Mouse (Mus musculus) heart, embryonic 14.5 days (tissue): Measurements from ENCODE around the gene Ttc28. TPM values are rescaled to one million over a fixed set of nuclear protein-coding genes. Genes with fewer than 3 reads are reported as not detected.

Experiments
- ATAC-seq: fragments of 200-750 bp; cut with Nextera tagmentation; 2 replicates; pipeline ENCODE4 v1.8.0; 2017; ENCODE audit warnings: low read depth, moderate TSS enrichment; ENCODE audit not compliant: insufficient number of reproducible peaks, insufficient read depth, low FRiP score
- H3K27ac ChIP-seq, 2 experiments: fragments of 200-500 bp in 1 of 2; fragments of 300-500 bp in 1 of 2; sonication (generic) in 1 of 2; replicated peaks in 1 of 2; 2 replicates each; pipeline ENCODE4 v1.5.1; 2012 to 2014; ENCODE audit warnings: low read depth in 2 of 2, low read length in 2 of 2, control low read depth in 1 of 2, mild to moderate bottlenecking in 1 of 2, mixed read lengths in 1 of 2; ENCODE audit not compliant: control insufficient read depth in 1 of 2, insufficient read depth in 1 of 2
- H3K27me3 ChIP-seq: fragments of 300-500 bp; sonication (generic); 2 replicates; pipeline ENCODE4 v1.6.1; 2014; ENCODE audit warnings: mild to moderate bottlenecking, low read length, control low read depth; ENCODE audit not compliant: control insufficient read depth, insufficient read depth
- H3K36me3 ChIP-seq: fragments of 300-500 bp; sonication (generic); 2 replicates; pipeline ENCODE4 v1.6.1; 2014; ENCODE audit warnings: mild to moderate bottlenecking, control low read depth, low read length, mixed read lengths; ENCODE audit not compliant: control insufficient read depth, insufficient read depth
- H3K4me1 ChIP-seq, 2 experiments: fragments of 200-500 bp in 1 of 2; fragments of 300-500 bp in 1 of 2; sonication (generic) in 1 of 2; 2 replicates each; pipeline ENCODE4 v1.6.1; 2012 to 2014; ENCODE audit warnings: low read length in 2 of 2, control low read depth in 1 of 2, mixed read lengths in 1 of 2; ENCODE audit not compliant: control insufficient read depth in 2 of 2, insufficient read depth in 2 of 2
- H3K4me2 ChIP-seq: fragments of 300-500 bp; sonication (generic); 2 replicates; pipeline ENCODE4 v1.6.1; 2014; ENCODE audit warnings: mild to moderate bottlenecking, low read length
- H3K4me3 ChIP-seq, 2 experiments: fragments of 200-500 bp in 1 of 2; fragments of 300-500 bp in 1 of 2; sonication (generic) in 1 of 2; 2 replicates each; pipeline ENCODE4 v1.5.1; 2012 to 2014; ENCODE audit warnings: low read length in 2 of 2, mild to moderate bottlenecking in 2 of 2, control low read depth in 1 of 2, low read depth in 1 of 2, moderate library complexity in 1 of 2; ENCODE audit not compliant: control insufficient read depth in 1 of 2, insufficient read depth in 1 of 2
- H3K9ac ChIP-seq: fragments of 300-500 bp; sonication (generic); 2 replicates; pipeline ENCODE4 v1.6.1; 2014; ENCODE audit warnings: mild to moderate bottlenecking, low read length
- H3K9me3 ChIP-seq: fragments of 300-500 bp; sonication (generic); 2 replicates; pipeline ENCODE4 v1.6.1; 2016; ENCODE audit warnings: low read length, control low read depth; ENCODE audit not compliant: control insufficient read depth
- WGBS: fragments of 180-500 bp; shearing (Covaris S2); extraction: QIAGEN DNeasy Blood & Tissue Kit; methylation state at CpG from one replicate; pipeline ENCODE4 v1.1.7; 2014; 5-methylcytosine and 5-hydroxymethylcytosine counted together
- polyA plus RNA-seq: library from polyadenylated mRNA; unstranded; fragments of >200 nt; fragmentation: Nextera tagmentation; extraction: Ambion mirVana; gene quantifications from 2 replicates; pipeline ENCODE4 v1.2.1, GENCODE M21; 2014

Gene Ttc28
- polyA plus RNA-seq, 1 experiment from 2014 or later, result 9.0 TPM

GRCm38 (mm10) chr5:110908879-110909278 lies 29.3 kb downstream of the Ttc28 start:
- H3K9me3 ChIP-seq, result no peaks in the 10 kb centered on the region
- 0 out of 2 replicates have a peak, but pooled peaks cover 6% of the 10 kb centered on the region for H3K36me3 ChIP-seq
- no peak overlapping the region for H3K4me2 ChIP-seq
- no peak overlapping the region for H3K4me3 ChIP-seq
- H3K9ac ChIP-seq, result no peak overlapping the region
- H3K4me1 ChIP-seq, result peaks cover 5 to 16% of the 10 kb centered on the region in 2 experiments; a peak in 2 of 4 replicates
- ATAC-seq, result no peak
- H3K27me3 ChIP-seq, result no peaks in the 10 kb centered on the region
- no peak overlapping the region for H3K27ac ChIP-seq

- no peak for ATAC-seq
- Histone ChIP-seq H3K27ac (no peak overlapping the region), H3K4me1 (peaks cover 5 to 16% of the 10 kb centered on the region in 2 experiments; a peak in 2 of 4 replicates), H3K9me3 (no peaks in the 10 kb centered on the region), H3K36me3 (0 out of 2 replicates have a peak, but pooled peaks cover 6% of the 10 kb centered on the region), H3K4me2 (no peak overlapping the region), H3K9ac (no peak overlapping the region), H3K27me3 (no peaks in the 10 kb centered on the region), H3K4me3 (no peak overlapping the region)
- 80% methylated on average over 3 of the region's 4 CpGs for WGBS
Observed at GRCm38 (mm10) chr5:110909955-110910589, 30.5 kb downstream of the Ttc28 start.

GRCm38 (mm10) chr5:110914859-110915258 lies 35.3 kb downstream of the Ttc28 start:
- Histone ChIP-seq H3K4me1 (peaks cover 13 to 25% of the 10 kb centered on the region in 2 experiments; a peak in 3 of 4 replicates), H3K36me3 (no peaks in the 10 kb centered on the region), H3K9ac (no peak overlapping the region), H3K27ac (no peak overlapping the region), H3K4me2 (no peak overlapping the region), H3K9me3 (no peaks in the 10 kb centered on the region), H3K27me3 (no peaks in the 10 kb centered on the region), H3K4me3 (no peak overlapping the region)
- ATAC-seq, result no peak
- WGBS, result 82% methylated on average over 11 of the region's 11 CpGs

- Histone ChIP-seq H3K9ac (no peak overlapping the region), H3K36me3 (no peaks in the 10 kb centered on the region), H3K27me3 (no peaks in the 10 kb centered on the region), H3K27ac (no peak overlapping the region), H3K4me1 (peaks cover 13 to 20% of the 10 kb centered on the region in 2 experiments; a peak in 3 of 4 replicates), H3K4me2 (no peak overlapping the region), H3K9me3 (no peaks in the 10 kb centered on the region), H3K4me3 (no peak overlapping the region)
- ATAC-seq, result no peak
- WGBS, result 90% methylated on average over 3 of the region's 3 CpGs
Observed at GRCm38 (mm10) chr5:110916241-110916640, 36.6 kb downstream of the Ttc28 start.

GRCm38 (mm10) chr5:110919541-110919940 lies 39.9 kb downstream of the Ttc28 start:
- Histone ChIP-seq H3K27ac (no peak overlapping the region), H3K36me3 (no peaks in the 10 kb centered on the region), H3K4me1 (peaks cover 9 to 18% of the 10 kb centered on the region in 2 experiments), H3K9ac (no peak overlapping the region), H3K4me3 (no peak overlapping the region), H3K27me3 (no peaks in the 10 kb centered on the region), H3K9me3 (no peaks in the 10 kb centered on the region), H3K4me2 (no peak overlapping the region)
- 84% methylated on average over 4 of the region's 4 CpGs for WGBS
- no peak for ATAC-seq

- ATAC-seq, result no peak
- Histone ChIP-seq H3K4me1 (peaks cover 0 to 3% of the 10 kb centered on the region in 2 experiments; a peak in 1 of 4 replicates), H3K36me3 (no peaks in the 10 kb centered on the region), H3K4me3 (no peak overlapping the region), H3K9me3 (no peaks in the 10 kb centered on the region), H3K27ac (no peak overlapping the region), H3K27me3 (no peaks in the 10 kb centered on the region), H3K4me2 (no peak overlapping the region), H3K9ac (no peak overlapping the region)
- 9% methylated on average over 1 of the region's 1 CpGs for WGBS
Observed at GRCm38 (mm10) chr5:110923336-110923735, 43.7 kb downstream of the Ttc28 start.

GRCm38 (mm10) chr5:110924636-110925035 lies 45.0 kb downstream of the Ttc28 start:
- Histone ChIP-seq H3K9ac (no peak overlapping the region), H3K4me1 (peaks cover 0 to 3% of the 10 kb centered on the region in 2 experiments; a peak in 1 of 4 replicates), H3K4me2 (no peak overlapping the region), H3K27me3 (no peaks in the 10 kb centered on the region), H3K36me3 (no peaks in the 10 kb centered on the region), H3K4me3 (no peak overlapping the region), H3K9me3 (no peaks in the 10 kb centered on the region), H3K27ac (no peak overlapping the region)
- no peak for ATAC-seq
- WGBS, result 92% methylated on average over 3 of the region's 3 CpGs

GRCm38 (mm10) chr5:110925804-110926203 lies 46.2 kb downstream of the Ttc28 start:
- no peaks in the 10 kb centered on the region for H3K36me3 ChIP-seq
- ATAC-seq, result no peak
- peaks cover 0 to 3% of the 10 kb centered on the region in 2 experiments; a peak in 1 of 4 replicates for H3K4me1 ChIP-seq
- no peak overlapping the region for H3K9ac ChIP-seq
- H3K9me3 ChIP-seq, result no peaks in the 10 kb centered on the region
- H3K4me2 ChIP-seq, result no peak overlapping the region
- no peak overlapping the region for H3K4me3 ChIP-seq
- WGBS, result 73% methylated on average over 5 of the region's 5 CpGs
- no peak overlapping the region for H3K27ac ChIP-seq
- H3K27me3 ChIP-seq, result no peaks in the 10 kb centered on the region
